Mouse (Mus musculus) midbrain, embryonic 10.5 days (tissue): ENCODE measurements around the gene Hoxb5. TPM values are rescaled to one million over a fixed set of nuclear protein-coding genes. Genes with fewer than 3 reads are reported as not detected.
A peak's percentile ranks its signal among the peaks of the same experiment; 100 is the strongest.

Experiments used
- DNase-seq: peaks from one replicate; pipeline ENCODE4 v3.0.0-alpha.2; 2017; ENCODE audit warnings: low spot score
- H3K27ac ChIP-seq: fragments of 300-500 bp; sonication (generic); replicated peaks from 2 replicates; pipeline ENCODE4 v1.5.1; 2016; ENCODE audit warnings: mild to moderate bottlenecking
- H3K27me3 ChIP-seq: fragments of 300-500 bp; sonication (generic); 2 replicates; pipeline ENCODE4 v1.6.1; 2016; ENCODE audit warnings: low read depth, mild to moderate bottlenecking; ENCODE audit not compliant: poor library complexity, severe bottlenecking
- H3K36me3 ChIP-seq: fragments of 300-500 bp; sonication (generic); 2 replicates; pipeline ENCODE4 v1.6.1; 2016; ENCODE audit warnings: mild to moderate bottlenecking, moderate library complexity
- H3K4me1 ChIP-seq: fragments of 300-500 bp; sonication (generic); 2 replicates; pipeline ENCODE4 v1.6.1; 2016
- H3K4me3 ChIP-seq: fragments of 300-500 bp; sonication (generic); 2 replicates; pipeline ENCODE4 v1.5.1; 2016; ENCODE audit warnings: mild to moderate bottlenecking, moderate library complexity
- H3K9me3 ChIP-seq: fragments of 300-500 bp; sonication (generic); replicated peaks from 2 replicates; pipeline ENCODE4 v1.6.1; 2016; ENCODE audit warnings: mild to moderate bottlenecking
- WGBS: fragments of 180-500 bp; shearing (Covaris S2); methylation state at CpG from one replicate; pipeline ENCODE4 v1.1.7; 2016; 5-methylcytosine and 5-hydroxymethylcytosine counted together
- polyA plus RNA-seq: library from polyadenylated mRNA; unstranded; fragments of >200 nt; fragmentation: Nextera tagmentation; extraction: Ambion mirVana; gene quantifications from 2 replicates; pipeline ENCODE4 v1.2.1, GENCODE M21; 2016

Hoxb5 gene
- polyA plus RNA-seq, 1 experiment from 2014 or later = not detected

DNA sequence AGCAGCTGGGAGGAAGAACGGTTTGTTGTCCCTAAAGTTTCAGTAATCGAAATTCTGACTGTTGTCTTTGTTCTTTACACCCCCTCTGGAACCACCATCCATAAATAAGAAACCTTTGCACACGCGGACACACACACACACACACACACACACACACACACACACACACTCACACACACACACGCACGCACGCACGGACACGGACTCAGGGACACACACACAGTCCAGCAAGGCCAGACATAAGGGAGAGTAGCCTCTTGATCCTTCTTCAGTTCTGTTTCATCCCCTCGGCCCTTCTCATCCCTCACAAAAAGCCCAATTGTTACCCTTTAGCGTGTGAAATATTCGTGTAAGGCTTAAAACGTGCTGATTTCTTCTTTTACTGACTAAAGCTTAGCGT lies 24.8 kb upstream of the Hoxb5 start:
- WGBS = 20% methylated on average over 14 of the region's 14 CpGs
- no peak overlapping the region for H3K4me3 ChIP-seq
- DNase-seq = no peak

DNA sequence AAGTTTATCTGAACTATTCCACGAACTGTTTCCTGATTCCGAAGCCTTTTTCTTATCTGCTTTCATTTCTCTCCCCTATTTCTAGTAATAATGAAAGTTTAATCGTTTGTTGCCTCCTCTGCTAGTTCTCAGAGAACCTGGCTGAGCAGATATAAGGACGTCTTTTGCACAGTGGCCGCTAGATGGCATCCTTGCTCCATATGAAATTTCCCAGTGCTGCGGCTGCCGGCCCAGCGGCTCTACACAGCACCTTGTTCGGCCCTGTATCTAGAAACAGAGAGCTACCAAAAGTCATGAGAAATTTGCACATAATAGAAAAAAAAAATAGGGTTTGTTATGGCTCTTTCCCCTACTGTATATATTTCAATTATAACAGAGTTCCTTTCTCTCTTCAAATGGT lies 24.4 kb upstream of the Hoxb5 start:
- no peaks in the 10 kb centered on the region for H3K9me3 ChIP-seq
- WGBS = under 1% methylated on average over 9 of the region's 9 CpGs
- no peak overlapping the region for H3K4me3 ChIP-seq
- H3K27me3 ChIP-seq = peaks cover 100% of the 10 kb centered on the region
- H3K4me1 ChIP-seq = peaks cover 8% of the 10 kb centered on the region
- DNase-seq = peak; percentile 87
- no peak overlapping the region for H3K27ac ChIP-seq
- no peaks in the 10 kb centered on the region for H3K36me3 ChIP-seq

More for the DNA sequence above, 24.8 kb upstream of the Hoxb5 start:
- Histone ChIP-seq H3K4me1 (peaks cover 6% of the 10 kb centered on the region), H3K36me3 (no peaks in the 10 kb centered on the region), H3K27me3 (peaks cover 100% of the 10 kb centered on the region), H3K27ac (no peak overlapping the region), H3K9me3 (no peaks in the 10 kb centered on the region)

DNA sequence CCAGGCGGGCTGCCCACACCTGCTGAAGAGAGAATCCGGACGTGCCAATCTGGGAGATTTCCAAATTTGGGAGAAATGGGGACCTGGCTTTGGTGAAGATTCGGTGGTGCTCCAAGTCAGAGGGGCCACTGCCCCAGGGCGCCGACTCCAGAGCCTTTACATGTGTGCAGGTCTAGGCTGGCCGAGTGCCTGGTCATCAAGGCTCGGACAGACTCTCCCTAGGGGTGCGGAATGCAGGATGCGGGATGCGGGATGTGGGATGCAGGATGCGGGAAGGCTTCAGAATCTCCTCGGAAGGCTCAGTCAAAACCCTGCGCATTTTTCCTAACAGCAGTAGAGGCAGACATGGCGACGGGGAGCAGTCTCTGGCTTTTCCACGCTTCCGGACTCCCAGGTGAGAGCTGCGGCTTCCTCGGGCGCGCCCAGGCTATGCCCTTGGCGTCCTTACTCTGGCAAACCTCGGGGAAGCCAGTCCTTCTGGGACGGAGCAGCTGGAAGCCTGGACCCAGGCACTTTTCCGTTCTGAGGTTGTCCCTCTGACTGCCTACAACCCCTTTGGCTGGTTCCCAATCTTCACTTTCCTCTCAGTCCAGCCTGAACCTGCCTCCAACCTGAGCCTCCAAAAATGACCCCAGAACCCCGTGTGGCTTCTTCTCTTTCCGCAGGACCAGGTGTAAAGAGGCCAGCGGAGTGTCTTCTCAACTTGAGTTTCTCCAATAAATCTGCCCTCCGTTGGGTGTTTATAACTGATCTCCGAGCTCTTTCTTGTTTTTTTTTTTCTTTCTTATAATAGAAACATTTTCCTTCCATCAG lies 23.5 kb upstream of the Hoxb5 start:
- Histone ChIP-seq H3K4me1 (peaks cover 16% of the 10 kb centered on the region), H3K36me3 (no peaks in the 10 kb centered on the region), H3K27ac (no peak overlapping the region), H3K4me3 (no peak overlapping the region), H3K9me3 (no peaks in the 10 kb centered on the region), H3K27me3 (peaks cover 100% of the 10 kb centered on the region)
- DNase-seq = no peak
- 3% methylated on average over 31 of the region's 31 CpGs for WGBS

DNA sequence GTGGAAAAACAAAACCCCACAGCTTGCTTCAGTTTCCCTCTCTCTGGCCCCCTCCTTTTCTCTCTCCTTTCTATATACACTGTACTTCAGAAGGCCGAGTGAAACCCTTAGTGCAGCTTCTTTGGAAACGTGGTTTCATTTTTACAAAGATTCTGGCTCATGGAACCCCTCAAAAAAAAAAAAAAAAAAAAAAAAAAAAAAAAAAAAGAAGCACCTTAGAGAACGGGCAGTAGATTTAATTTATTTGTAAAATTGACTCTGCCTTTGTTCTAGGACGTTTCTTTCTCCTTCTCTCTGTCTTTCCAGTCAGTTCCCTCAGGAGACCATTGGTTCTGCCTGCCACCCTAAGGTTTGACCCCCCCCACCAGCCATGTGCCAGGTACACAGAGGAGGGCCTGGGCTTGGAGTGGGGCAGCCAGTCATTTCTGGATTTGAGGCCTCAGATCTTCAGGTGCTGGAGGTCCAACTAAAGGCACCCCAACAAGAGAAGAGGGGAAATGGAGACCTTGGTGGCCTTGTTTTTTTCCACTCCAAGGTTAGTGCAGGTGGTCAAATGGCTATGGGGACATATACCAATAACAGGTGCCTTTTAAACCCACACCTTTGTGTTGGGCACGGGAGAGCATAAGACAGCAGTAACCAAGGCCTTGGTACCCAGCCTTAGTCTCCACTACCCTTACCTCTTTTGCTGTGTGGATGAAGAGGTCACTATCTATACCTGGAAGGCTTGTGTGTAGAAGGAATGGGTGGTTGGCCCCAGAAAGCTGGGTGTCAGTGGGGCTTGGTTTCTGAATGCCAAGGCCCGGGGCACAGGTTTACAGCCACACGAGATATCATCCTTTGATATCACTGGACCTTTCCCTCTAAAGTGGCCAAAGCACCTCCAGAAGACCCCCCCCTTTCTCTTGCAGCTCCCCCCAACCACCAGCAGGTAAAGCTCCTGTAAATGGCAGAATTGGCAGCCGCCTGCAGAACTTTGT lies 22.4 kb upstream of the Hoxb5 start:
- peaks cover 100% of the 10 kb centered on the region for H3K27me3 ChIP-seq
- H3K27ac ChIP-seq = no peak overlapping the region
- DNase-seq = no peak
- no peaks in the 10 kb centered on the region for H3K9me3 ChIP-seq
- H3K36me3 ChIP-seq = no peaks in the 10 kb centered on the region
- H3K4me1 ChIP-seq = peaks cover 24% of the 10 kb centered on the region
- 8% methylated on average over 8 of the region's 8 CpGs for WGBS
- no peak overlapping the region for H3K4me3 ChIP-seq

DNA sequence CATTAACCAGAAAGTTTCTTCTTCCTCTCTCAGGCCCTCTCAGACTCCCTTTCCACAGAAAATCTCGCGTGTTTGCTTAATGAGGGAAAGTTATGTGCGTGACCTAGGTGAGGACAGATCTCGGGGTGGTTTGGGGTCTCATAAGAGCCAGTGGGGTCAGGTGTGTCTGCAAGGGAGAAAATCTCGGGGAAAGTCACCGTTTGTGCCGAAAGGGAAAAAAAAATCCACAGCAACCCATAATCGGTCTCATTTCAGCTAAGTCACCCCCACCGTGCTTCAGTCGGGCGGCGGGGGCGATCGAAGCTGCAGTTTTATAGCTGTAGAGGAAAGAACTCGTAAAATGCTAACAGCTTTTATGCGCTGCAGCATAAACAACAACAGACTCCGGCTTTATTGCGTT lies 21.7 kb upstream of the Hoxb5 start:
- Histone ChIP-seq H3K27ac (no peak overlapping the region), H3K27me3 (peaks cover 100% of the 10 kb centered on the region), H3K36me3 (no peaks in the 10 kb centered on the region), H3K4me1 (peaks cover 24% of the 10 kb centered on the region), H3K9me3 (no peaks in the 10 kb centered on the region), H3K4me3 (no peak overlapping the region)
- no peak for DNase-seq
- WGBS = 5% methylated on average over 18 of the region's 18 CpGs

DNA sequence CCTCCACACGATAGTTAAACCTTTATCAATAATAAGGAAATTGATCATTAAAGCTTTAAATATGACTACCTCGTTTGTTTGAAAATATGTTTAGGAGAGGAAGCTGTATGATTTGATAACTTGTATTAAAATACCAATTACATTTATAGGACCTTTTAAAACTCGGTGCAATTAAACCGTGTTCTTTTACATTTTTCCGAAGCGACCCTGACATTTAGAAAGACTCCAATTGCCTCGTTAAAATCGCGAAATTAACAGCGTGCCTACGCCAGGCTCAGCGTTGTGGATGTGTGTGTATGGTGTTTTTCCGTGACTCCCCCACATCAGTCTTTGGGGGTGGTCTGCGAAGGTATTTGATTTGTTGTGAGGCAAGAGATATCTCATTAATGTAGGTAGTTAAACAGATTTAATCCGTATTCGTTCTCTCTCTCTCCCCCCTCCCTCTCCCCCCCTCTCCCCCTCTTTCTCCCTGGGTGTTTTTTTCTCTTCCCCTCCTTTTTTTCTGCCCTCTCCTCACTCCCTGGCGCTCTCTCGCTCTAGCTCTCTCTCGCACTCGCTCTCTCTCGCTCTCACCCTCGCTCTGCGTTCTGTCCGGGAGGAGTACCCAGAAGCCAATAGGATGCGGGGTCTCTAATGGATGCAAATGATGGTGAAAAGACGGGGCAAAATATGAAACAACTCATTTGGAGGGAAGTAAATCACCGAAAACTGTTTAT lies 21.1 kb upstream of the Hoxb5 start, which contains the start of gene Hoxb8:
Gene Hoxb8 (plus strand): TSS at position 51 of the 716 bp plus-strand sequence.
- Histone ChIP-seq H3K4me1 (peaks cover 28% of the 10 kb centered on the region), H3K9me3 (no peaks in the 10 kb centered on the region)

DNA sequence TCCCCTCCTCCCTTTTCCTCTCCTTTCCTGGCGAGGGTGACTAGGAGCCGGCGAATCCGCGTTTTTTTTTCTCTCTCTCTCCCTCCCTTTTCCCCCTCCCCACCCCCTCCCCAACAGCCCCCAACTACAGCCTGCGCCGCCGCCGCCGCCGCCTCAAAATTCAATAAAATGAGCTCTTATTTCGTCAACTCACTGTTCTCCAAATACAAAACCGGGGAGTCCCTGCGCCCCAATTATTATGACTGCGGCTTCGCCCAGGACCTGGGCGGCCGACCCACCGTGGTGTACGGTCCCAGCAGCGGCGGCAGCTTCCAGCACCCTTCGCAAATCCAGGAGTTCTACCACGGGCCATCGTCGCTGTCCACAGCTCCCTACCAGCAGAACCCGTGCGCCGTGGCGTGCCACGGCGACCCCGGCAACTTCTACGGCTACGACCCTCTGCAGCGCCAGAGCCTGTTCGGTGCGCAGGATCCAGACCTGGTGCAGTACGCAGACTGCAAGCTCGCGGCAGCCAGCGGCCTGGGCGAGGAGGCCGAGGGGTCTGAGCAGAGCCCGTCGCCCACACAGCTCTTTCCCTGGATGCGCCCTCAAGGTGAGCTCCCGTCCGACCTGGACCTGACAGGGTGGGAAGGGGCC lies 20.2 kb upstream of the Hoxb5 start:
- Histone ChIP-seq H3K4me1 (peaks cover 32% of the 10 kb centered on the region), H3K27ac (no peak overlapping the region), H3K9me3 (no peaks in the 10 kb centered on the region), H3K4me3 (no peak overlapping the region), H3K27me3 (peaks cover 100% of the 10 kb centered on the region), H3K36me3 (no peaks in the 10 kb centered on the region)
- under 1% methylated on average over 49 of the region's 49 CpGs for WGBS
- DNase-seq = peak; percentile 75

More for the DNA sequence above, 21.1 kb upstream of the Hoxb5 start, which contains the start of gene Hoxb8:
- Histone ChIP-seq H3K36me3 (no peaks in the 10 kb centered on the region), H3K4me3 (no peak within 1 kb of the TSS), H3K27ac (no peak within 1 kb of the TSS), H3K27me3 (peaks cover 100% of the 10 kb centered on the region)
- 2% methylated on average over 27 of the region's 27 CpGs for WGBS
- DNase-seq = no peak

DNA sequence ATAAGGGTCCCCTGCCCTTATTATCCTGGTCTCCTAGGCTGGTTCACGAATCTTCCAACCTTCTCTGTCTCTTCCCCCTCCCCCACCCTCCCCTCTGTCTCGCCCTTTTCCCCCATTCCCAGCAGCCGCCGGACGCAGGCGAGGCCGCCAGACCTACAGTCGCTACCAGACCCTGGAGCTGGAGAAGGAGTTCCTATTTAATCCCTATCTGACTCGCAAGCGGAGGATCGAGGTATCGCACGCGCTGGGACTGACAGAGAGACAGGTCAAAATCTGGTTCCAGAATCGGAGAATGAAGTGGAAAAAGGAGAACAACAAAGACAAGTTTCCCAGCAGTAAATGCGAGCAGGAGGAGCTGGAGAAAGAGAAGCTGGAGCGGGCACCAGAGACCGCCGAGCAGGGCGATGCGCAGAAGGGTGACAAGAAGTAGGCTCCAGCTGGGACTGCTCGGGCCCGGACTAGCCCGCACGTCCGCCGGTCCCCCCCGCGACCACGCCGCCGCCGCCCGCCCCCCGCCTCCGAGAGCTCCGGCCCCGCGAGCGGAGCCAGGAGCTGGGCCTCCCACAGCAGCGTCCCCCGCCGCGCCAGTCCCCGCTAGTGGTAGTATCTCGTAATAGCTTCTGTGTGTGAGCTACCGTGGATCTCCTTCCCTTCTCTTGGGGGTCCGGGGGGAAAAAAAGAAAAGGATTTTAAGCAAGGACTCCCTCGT lies 18.9 kb upstream of the Hoxb5 start:
- no peaks in the 10 kb centered on the region for H3K9me3 ChIP-seq
- no peak overlapping the region for H3K27ac ChIP-seq
- no peaks in the 10 kb centered on the region for H3K36me3 ChIP-seq
- peak overlapping the region; percentile 45 for H3K4me3 ChIP-seq
- H3K4me1 ChIP-seq = peaks cover 32% of the 10 kb centered on the region
- H3K27me3 ChIP-seq = peaks cover 100% of the 10 kb centered on the region
- under 1% methylated on average over 49 of the region's 49 CpGs for WGBS
- no peak for DNase-seq

DNA sequence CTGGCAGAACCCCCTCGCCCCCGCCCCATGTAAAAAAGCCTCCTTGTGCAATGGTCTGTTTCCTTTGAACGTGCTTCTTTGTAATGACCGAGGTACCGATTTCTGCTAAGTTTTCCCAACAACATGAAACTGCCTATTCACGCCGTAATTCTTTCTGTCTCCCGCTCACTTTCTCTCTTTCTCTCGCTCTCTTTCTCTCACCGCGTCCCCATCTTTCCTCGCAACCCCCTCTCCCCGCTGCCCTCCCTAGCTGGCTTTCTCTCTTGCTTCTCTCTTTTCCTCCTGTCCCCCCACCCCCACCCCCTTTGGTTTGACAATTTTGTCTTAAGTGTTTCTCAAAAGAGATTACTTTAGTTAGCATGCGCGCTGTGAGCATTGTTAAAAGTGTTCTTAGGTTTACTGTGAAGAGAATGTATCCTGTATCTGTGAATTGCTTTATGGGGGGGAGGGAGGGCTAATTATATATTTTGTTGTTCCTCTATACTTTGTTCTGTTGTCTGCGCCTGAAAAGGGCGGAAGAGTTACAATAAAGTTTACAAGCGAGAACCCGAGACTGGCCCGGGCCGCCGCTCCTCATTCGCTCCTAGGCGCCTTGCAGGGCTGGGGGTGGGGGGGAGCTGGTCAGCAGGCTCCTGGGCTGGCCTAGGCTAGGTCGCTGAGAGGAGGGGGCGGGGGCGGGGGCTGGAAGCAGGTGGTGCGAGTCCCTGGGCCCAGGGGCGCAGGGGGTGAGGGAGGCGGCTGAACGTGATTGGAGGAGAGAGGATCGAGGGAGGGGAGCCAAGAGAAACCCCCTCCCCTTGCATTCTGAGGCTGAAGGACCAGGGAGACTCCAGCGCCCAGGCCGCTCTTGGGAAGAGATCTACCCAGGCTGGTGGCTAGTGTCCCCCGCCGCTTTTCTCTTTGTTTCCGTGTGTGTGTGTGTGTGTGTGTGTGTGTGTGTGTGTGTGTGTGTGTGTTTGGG lies 18.1 kb upstream of the Hoxb5 start:
- Histone ChIP-seq H3K4me3 (peak overlapping the region; percentile 45), H3K27ac (no peak overlapping the region), H3K4me1 (peaks cover 32% of the 10 kb centered on the region), H3K27me3 (peaks cover 100% of the 10 kb centered on the region), H3K36me3 (no peaks in the 10 kb centered on the region), H3K9me3 (no peaks in the 10 kb centered on the region)
- DNase-seq = no peak
- WGBS = under 1% methylated on average over 36 of the region's 37 CpGs

DNA sequence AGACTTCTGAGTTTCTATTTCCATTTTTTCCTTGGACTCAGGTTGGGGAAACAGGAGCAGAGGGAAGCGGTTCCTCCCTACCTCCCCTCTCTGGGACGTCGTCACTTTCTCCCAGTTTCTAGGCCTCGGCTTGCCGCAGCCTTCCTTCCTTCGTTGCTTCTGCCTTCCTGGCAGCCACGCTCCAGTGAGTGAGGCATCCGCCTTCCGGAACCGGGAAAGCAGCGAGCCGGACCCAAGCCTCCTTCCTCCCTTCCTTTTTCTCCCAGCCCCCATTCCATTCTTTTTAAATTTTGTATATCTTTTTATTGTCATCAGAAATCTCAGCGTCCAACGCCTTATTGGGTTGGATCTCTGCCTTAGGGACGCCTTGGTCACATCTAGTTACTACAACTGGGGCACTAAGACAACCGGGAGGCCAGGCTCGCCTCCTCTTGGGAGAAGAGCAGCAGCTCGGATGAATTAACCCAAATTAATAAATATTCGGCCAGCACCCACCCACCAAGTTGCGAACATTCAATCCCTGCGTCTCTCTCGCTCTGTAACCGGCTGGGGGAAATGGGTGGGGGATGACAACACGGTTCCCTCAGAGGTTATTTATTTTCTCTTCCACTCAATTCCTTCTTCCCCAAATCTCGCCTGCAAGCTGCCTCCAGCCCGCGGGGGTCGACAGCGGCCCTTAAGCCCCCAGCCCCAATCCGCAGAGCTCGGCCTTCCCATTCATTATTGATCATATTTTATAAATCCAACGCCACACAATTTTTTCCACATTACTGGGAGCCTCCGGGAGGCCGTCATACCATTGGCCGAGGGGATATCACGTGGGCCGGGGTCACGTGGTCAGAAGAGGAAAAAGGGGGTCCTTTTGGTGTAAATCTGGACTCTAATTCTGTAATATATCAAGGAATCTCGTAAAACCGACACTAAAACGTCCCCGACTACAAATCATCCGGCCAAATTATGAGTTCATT lies 17.1 kb upstream of the Hoxb5 start, which contains the start of gene Hoxb7:
Gene Hoxb7 (plus strand): TSS at position 853 of the 968 bp plus-strand sequence.
- DNase-seq = no peak
- 1% methylated on average over 43 of the region's 43 CpGs for WGBS
- Histone ChIP-seq H3K27me3 (peaks cover 100% of the 10 kb centered on the region), H3K4me3 (peak within 1 kb of the TSS; percentile 30), H3K9me3 (no peaks in the 10 kb centered on the region), H3K36me3 (no peaks in the 10 kb centered on the region), H3K4me1 (peaks cover 32% of the 10 kb centered on the region), H3K27ac (no peak within 1 kb of the TSS)
